Mouse (Mus musculus) ZHBTc4 (cell line): ENCODE data around the gene Btbd16.

Experiments used
- DNase-seq: peaks from one replicate; pipeline ENCODE4 v3.0.0-alpha.2; 2011; ENCODE audit warnings: low read depth, low spot score

The Btbd16 gene

DNA sequence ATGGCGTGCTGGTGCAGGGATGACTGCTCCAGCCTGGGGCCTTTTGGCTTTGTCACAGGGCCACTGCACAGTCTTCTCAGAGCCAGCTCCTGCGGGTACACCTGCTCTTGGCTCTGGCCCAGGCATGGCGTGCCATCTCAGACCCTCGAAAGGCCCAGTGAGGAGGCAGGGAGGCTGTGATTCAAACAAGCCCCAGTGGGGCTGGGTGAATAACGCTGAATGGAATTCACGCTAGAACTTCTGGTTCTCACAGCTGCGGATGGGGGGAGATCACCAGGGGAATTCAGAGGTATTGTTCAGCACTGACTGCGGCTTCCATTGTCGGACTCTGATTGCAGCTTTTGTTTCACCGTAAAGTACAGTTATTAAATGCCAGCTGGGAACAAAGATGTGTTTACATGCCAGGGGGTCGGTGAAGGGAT lies 86.9 kb downstream of the Btbd16 start:
- peak; percentile 74 for DNase-seq

DNA sequence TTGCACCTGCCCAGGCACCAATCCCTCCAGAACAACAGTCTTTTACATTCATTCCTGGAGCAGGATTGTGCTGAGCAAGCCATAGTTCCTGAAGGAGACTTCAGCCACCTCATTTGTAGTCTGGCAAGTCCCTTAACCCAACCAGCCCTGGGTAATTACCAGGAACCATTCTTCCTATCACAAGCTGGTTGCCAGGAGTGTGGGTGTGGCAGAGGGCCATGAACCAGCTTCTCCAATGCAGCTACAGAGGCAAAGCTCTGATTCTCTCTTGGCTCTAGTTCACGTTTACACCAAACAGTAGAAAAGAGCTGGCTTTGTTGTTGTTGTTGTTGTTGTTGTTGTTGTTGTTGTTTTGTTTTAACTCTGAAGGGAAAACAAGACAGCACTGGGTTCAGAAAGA lies 88.6 kb downstream of the Btbd16 start:
- DNase-seq, result no peak

- DNase-seq, result no peak
Measured at GRCm38 (mm10) chr7:130864711-130865110, 90.8 kb downstream of the Btbd16 start.

DNA sequence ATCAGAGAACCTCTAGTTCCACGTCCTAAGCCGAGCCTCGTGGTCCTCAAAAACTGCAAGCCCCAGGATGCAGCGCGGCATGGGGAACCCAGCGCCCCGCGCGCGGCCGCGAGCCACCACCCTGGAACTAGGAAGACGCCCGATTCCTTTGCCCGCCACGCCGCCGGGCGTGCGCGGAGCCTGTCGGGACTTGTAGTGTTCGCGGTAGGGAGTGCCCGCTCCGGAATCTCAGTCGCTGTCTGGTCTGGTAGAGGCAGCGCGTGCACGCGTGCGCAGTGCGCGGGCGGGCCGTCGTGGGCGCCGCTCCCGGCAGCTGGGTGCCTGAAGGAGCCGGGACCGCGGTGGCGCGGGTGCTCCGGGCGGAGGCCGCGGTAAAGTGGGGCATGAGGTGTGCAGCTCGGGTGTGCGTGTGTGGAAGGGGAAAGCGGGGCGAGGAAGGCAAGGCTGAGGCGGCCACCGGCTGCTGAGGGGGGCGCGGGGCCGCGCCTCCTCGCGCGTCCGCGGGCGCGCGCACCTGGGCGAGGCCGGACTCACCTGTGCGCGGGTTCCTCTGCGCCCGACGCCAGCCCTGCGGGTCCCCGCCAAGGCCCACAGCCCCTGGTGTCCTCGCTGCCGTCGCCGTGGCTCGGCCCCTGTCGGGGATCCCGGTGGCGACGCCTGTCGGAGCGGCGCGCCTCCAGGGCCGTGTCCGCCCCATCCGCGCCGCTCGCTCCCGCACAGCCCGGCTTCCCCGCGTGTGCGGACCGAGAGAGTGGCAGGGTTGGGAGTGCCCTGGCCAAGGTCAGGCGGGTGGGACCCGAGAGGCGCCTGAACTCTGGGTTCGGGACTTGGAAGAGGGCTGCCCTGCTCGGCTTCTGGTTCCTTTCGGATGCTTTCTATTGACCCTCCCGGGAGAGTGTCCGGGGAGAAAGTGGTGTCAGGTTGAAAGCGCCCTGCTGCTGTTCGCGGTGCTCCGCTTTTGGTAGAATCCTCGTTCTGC lies 92.0 kb downstream of the Btbd16 start, which contains the start of gene Plekha1:
Gene Plekha1 (plus strand): TSS at position 144 of the 979 bp plus-strand sequence.
- peak; percentile 100 for DNase-seq

- DNase-seq, result no peak
Measured at GRCm38 (mm10) chr7:130866640-130867039, 92.8 kb downstream of the Btbd16 start.

DNA sequence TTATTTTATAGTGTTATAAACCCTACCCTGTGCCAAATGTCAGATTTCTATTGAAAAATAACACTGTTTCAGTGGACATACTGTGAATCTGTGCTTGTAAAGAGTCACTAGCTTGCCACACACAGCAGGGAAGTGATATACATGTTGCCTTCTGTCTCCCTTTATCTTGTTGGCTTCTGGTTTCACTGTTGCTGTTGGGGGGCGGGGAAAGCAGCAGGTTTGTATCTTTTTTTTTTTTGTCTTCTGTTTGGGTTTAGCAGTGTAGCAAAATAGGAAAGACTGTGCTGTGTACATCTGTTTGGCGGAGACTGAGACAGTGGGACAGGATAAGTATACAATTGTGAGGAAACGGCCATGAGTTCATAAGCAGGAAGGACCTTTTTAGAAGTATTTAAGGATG lies 93.4 kb downstream of the Btbd16 start:
- DNase-seq, result no peak
